Mouse (Mus musculus): ENCODE data around the gene Hist1h4c.
"Not testable (repeated sequence)": the region's sequence is repeated elsewhere in the genome, so short reads cannot be mapped to it uniquely, and the experiment has no call there.

The Hist1h4c gene

GRCm38 (mm10) chr13:23729706-23730105 is 31.5 kb upstream of the Hist1h4c start:
- no peak for DNase-seq (ENCODE audit: extremely low read depth, low read depth, low spot score)

- DNase-seq (ENCODE audit: extremely low read depth, low read depth, low spot score), result no peak
Observed at GRCm38 (mm10) chr13:23729192-23729525, 30.9 kb upstream of the Hist1h4c start.

GRCm38 (mm10) chr13:23728472-23729191 is 30.4 kb upstream of the Hist1h4c start:
- DNase-seq (ENCODE audit: extremely low read depth, low read depth, low spot score), result no peak

- DNase-seq (ENCODE audit: extremely low read depth, low read depth, low spot score), result no peak
Observed at GRCm38 (mm10) chr13:23725213-23725612, 27.0 kb upstream of the Hist1h4c start.

GRCm38 (mm10) chr13:23724239-23724638 is 26.0 kb upstream of the Hist1h4c start:
- DNase-seq (ENCODE audit: extremely low read depth, low read depth, low spot score), result no peak

GRCm38 (mm10) chr13:23717593-23718245 is 19.5 kb upstream of the Hist1h4c start:
- not testable (repeated sequence) for DNase-seq (ENCODE audit: extremely low read depth, low read depth, low spot score)

GRCm38 (mm10) chr13:23717176-23717575 is 18.9 kb upstream of the Hist1h4c start:
- no peak for DNase-seq (ENCODE audit: extremely low read depth, low read depth, low spot score)

GRCm38 (mm10) chr13:23716261-23717042 is 18.2 kb upstream of the Hist1h4c start:
- DNase-seq (ENCODE audit: extremely low read depth, low read depth, low spot score), result no peak

- no peak for DNase-seq (ENCODE audit: extremely low read depth, low read depth, low spot score)
Observed at GRCm38 (mm10) chr13:23710374-23711089, 12.3 kb upstream of the Hist1h4c start, which contains the start of gene Hfe. Hfe (minus strand) TSS chr13:23710854.

- DNase-seq (ENCODE audit: extremely low read depth, low read depth, low spot score), result no peak
Observed at GRCm38 (mm10) chr13:23709714-23710373, 11.6 kb upstream of the Hist1h4c start.

- no peak for DNase-seq (ENCODE audit: extremely low read depth, low read depth, low spot score)
Observed at GRCm38 (mm10) chr13:23708654-23709053, 10.4 kb upstream of the Hist1h4c start.

- no peak for DNase-seq (ENCODE audit: extremely low read depth, low read depth, low spot score)
Observed at GRCm38 (mm10) chr13:23708041-23708440, 9.8 kb upstream of the Hist1h4c start.

- no peak for DNase-seq (ENCODE audit: extremely low read depth, low read depth, low spot score)
Observed at GRCm38 (mm10) chr13:23706771-23707170, 8.5 kb upstream of the Hist1h4c start.

- DNase-seq (ENCODE audit: extremely low read depth, low read depth, low spot score), result no peak
Observed at GRCm38 (mm10) chr13:23705751-23706356, 7.6 kb upstream of the Hist1h4c start.

GRCm38 (mm10) chr13:23702801-23703200 is 4.5 kb upstream of the Hist1h4c start:
- not testable (repeated sequence) for DNase-seq (ENCODE audit: extremely low read depth, low read depth, low spot score)

GRCm38 (mm10) chr13:23702220-23702619 is 4.0 kb upstream of the Hist1h4c start:
- DNase-seq (ENCODE audit: extremely low read depth, low read depth, low spot score), result no peak

- no peak for DNase-seq (ENCODE audit: extremely low read depth, low read depth, low spot score)
Observed at GRCm38 (mm10) chr13:23700786-23701520, 2.7 kb upstream of the Hist1h4c start.

- no peak for DNase-seq (ENCODE audit: extremely low read depth, low read depth, low spot score)
Observed at GRCm38 (mm10) chr13:23699767-23700166, 1.5 kb upstream of the Hist1h4c start.

- no peak for DNase-seq (ENCODE audit: extremely low read depth, low read depth, low spot score)
Observed at GRCm38 (mm10) chr13:23698996-23699395, 742 bp upstream of the Hist1h4c start.

Measured in fat pad, adult 2 months (tissue).